Mouse (Mus musculus) forebrain, embryonic 11.5 days (tissue): Measurements from ENCODE around the gene Slc39a10. TPM values are rescaled to one million over a fixed set of nuclear protein-coding genes. Genes with fewer than 3 reads are reported as not detected.

Experiments used
- ATAC-seq: fragments of 200-750 bp; cut with Nextera tagmentation; replicated peaks from 2 replicates; pipeline ENCODE4 v1.8.0; 2017; ENCODE audit warnings: moderate TSS enrichment; ENCODE audit not compliant: low FRiP score
- DNase-seq: peaks from one replicate; pipeline ENCODE4 v3.0.0-alpha.2; 2017; ENCODE audit warnings: low spot score
- H3K27ac ChIP-seq: fragments of 300-500 bp; sonication (generic); 2 replicates; pipeline ENCODE4 v1.5.1; 2014; ENCODE audit warnings: low read depth, low read length
- H3K27me3 ChIP-seq: fragments of 300-500 bp; sonication (generic); 2 replicates; pipeline ENCODE4 v1.6.1; 2014; ENCODE audit warnings: mild to moderate bottlenecking, low read length, mixed read lengths; ENCODE audit not compliant: control insufficient read depth, insufficient read depth
- H3K36me3 ChIP-seq: fragments of 300-500 bp; sonication (generic); 2 replicates; pipeline ENCODE4 v1.6.1; 2014; ENCODE audit warnings: mild to moderate bottlenecking, low read length, moderate library complexity, mixed read lengths; ENCODE audit not compliant: control insufficient read depth, insufficient read depth
- H3K4me1 ChIP-seq: fragments of 300-500 bp; sonication (generic); replicated peaks from 2 replicates; pipeline ENCODE4 v1.6.1; 2014; ENCODE audit warnings: low read length, mixed read lengths; ENCODE audit not compliant: control insufficient read depth, insufficient read depth
- H3K4me2 ChIP-seq: fragments of 300-500 bp; sonication (generic); 2 replicates; pipeline ENCODE4 v1.6.1; 2014; ENCODE audit warnings: low read depth, mild to moderate bottlenecking, low read length, moderate library complexity, mixed read lengths; ENCODE audit not compliant: severe bottlenecking
- H3K4me3 ChIP-seq: fragments of 300-500 bp; sonication (generic); 2 replicates; pipeline ENCODE4 v1.5.1; 2014; ENCODE audit warnings: low read depth, low read length
- H3K9ac ChIP-seq: fragments of 300-500 bp; sonication (generic); 2 replicates; pipeline ENCODE4 v1.6.1; 2014; ENCODE audit warnings: low read length
- H3K9me3 ChIP-seq: fragments of 300-500 bp; sonication (generic); 2 replicates; pipeline ENCODE4 v1.6.1; 2016; ENCODE audit warnings: low read length, mixed read lengths; ENCODE audit not compliant: control insufficient read depth
- WGBS: fragments of 180-500 bp; shearing (Covaris S2); extraction: QIAGEN DNeasy Blood & Tissue Kit; methylation state at CpG from one replicate; pipeline ENCODE4 v1.1.7; 2014; 5-methylcytosine and 5-hydroxymethylcytosine counted together
- polyA plus RNA-seq: library from polyadenylated mRNA; unstranded; fragments of >200 nt; fragmentation: Nextera tagmentation; extraction: Ambion mirVana; gene quantifications from 2 replicates; pipeline ENCODE4 v1.2.1, GENCODE M21; 2014

Gene Slc39a10
- polyA plus RNA-seq, 1 experiment from 2014 or later = 78.4 TPM

DNA sequence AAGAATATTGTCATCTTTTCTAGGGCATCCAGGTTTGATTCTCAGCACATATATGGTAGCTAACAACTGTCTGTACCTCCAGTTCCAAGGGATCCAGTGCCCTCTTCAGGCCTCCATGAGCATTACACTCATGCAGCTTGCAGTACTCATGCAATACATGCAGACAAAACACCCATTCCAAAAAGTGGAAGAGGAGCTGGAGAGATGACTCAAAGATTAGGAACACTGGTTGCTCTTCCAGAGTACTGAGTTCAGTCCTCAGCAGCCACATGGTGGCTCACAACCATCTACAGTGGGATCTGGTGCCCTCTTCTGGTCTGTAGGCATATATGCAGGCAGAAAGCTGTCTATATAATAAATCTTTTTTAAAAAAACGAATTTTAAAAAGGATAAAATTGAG is 21.7 kb upstream of the Slc39a10 start:
- Histone ChIP-seq H3K27me3 (no peaks in the 10 kb centered on the region), H3K9ac (no peak overlapping the region), H3K9me3 (peaks cover 3% of the 10 kb centered on the region; the same call in 1 of the 2 replicates), H3K4me2 (no peak overlapping the region), H3K4me3 (no peak overlapping the region), H3K36me3 (no peaks in the 10 kb centered on the region), H3K4me1 (no peaks in the 10 kb centered on the region), H3K27ac (no peak overlapping the region)
- ATAC-seq = no peak
- WGBS = 44% methylated on average over 1 of the region's 1 CpGs
- no peak for DNase-seq

DNA sequence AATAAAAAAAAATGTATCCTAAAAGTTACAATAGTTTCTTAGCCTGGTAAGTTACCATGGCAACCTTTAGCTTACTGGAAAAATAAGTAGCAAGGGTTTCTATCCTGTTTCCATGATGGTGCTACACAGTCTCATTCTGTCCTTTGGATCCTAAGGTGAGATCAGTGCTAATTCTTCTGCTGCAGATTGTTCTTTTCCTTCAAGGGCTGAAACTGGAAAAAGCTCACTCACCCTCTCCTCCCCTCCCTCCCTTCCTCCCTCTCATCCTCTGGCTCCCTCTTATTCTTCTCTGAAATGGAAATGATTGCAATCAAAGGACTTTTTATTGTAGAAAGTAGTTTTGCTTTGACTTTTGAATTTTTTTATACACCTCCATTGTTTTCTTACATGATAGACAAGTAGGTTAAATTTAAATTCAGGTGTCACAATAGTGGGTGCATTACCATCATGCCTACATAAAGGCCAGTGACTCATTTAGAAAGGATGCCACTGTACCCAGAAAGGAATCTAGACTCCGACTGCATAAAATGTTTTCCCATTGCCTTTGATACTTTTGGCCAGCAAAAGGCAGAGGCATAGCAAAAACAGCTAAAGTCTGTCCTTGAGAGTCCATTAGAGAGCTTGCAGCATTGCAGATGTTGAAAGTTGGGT is 20.0 kb upstream of the Slc39a10 start:
- H3K27ac ChIP-seq = no peak overlapping the region
- no peak for ATAC-seq
- no peaks in the 10 kb centered on the region for H3K36me3 ChIP-seq
- H3K9me3 ChIP-seq = peaks cover 3% of the 10 kb centered on the region; the same call in 1 of the 2 replicates
- no peak overlapping the region for H3K4me2 ChIP-seq
- H3K4me1 ChIP-seq = no peaks in the 10 kb centered on the region
- H3K4me3 ChIP-seq = no peak overlapping the region
- no peaks in the 10 kb centered on the region for H3K27me3 ChIP-seq
- H3K9ac ChIP-seq = no peak overlapping the region
- no peak for DNase-seq
- WGBS = 95% methylated on average over 1 of the region's 1 CpGs

DNA sequence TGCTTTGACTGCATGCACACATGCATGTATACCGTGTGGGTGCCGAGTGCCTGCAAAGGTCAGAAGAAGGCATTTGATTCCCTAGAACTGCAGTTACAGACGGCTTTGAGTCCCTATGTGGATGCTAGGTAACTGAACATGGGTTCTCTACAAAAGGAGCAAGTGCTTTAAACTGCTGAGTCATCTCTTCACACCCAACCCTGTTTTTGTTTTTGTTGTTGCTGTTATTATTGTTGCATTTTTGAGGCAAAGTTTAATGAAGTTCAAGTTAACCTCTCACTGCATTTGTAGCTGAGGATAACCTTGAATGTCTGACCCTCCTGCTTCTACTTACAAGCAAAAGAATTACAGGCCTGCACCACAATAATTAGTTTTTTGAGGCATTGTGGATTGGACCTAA is 17.5 kb upstream of the Slc39a10 start:
- Histone ChIP-seq H3K4me1 (no peaks in the 10 kb centered on the region), H3K27me3 (no peaks in the 10 kb centered on the region), H3K9me3 (peaks cover 3% of the 10 kb centered on the region; the same call in 1 of the 2 replicates), H3K4me3 (no peak overlapping the region), H3K36me3 (no peaks in the 10 kb centered on the region), H3K9ac (no peak overlapping the region), H3K27ac (no peak overlapping the region), H3K4me2 (no peak overlapping the region)
- ATAC-seq (no peak), DNase-seq (no peak)
- 90% methylated on average over 3 of the region's 3 CpGs for WGBS

DNA sequence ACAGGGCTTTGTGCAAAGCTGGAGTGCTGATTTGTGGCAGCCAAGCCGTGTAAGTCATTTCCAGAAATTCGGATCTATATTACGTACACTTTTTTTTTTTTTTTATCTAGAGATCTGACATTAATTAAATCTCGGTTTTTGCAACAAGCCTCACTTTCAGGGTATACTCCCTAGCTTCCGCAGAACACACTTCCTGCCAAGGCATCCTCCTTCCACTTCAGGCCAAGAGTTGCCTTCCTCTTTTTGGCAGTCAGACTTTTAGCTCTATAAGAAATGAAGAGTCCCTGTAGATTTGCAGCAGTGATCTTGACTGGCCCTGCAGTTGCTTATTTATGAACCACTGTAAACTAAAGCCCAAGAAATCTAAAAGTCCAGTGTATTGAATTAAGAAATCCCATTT is 13.1 kb upstream of the Slc39a10 start:
- Histone ChIP-seq H3K9me3 (no peaks in the 10 kb centered on the region), H3K27ac (no peak overlapping the region), H3K9ac (no peak overlapping the region), H3K27me3 (no peaks in the 10 kb centered on the region), H3K36me3 (no peaks in the 10 kb centered on the region), H3K4me2 (no peak overlapping the region), H3K4me3 (no peak overlapping the region), H3K4me1 (no peaks in the 10 kb centered on the region)
- no peak for ATAC-seq
- no peak for DNase-seq
- WGBS = 90% methylated on average over 5 of the region's 5 CpGs

DNA sequence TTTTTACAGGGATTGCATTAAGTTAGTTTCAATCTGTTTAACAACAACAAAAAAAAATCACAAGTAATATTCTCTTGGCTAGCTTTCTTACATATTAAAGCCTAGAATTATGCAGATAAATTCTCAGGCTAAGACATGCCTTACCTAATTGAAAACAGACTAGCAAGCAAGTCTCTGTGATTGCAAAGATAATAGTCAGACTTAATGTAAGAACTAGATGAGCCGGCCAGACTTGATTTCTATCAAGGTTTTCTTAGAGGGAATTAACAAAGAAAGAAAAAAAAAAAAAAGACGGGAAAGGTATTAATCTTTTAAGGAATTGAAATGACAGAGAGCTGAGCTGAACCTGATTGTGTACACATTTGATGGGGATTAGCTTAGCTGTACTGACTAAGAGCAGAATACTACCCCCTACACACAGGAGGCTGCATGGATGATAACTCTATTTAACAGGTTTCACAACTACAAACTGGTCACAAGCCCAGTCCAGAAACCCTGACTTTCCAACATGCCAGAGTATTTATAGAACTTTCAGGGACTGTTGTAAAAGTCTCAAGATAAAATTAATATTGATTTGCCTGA is 9.5 kb upstream of the Slc39a10 start:
- Histone ChIP-seq H3K9me3 (no peaks in the 10 kb centered on the region), H3K4me1 (no peaks in the 10 kb centered on the region), H3K9ac (no peak overlapping the region), H3K27me3 (no peaks in the 10 kb centered on the region), H3K27ac (no peak overlapping the region), H3K4me3 (no peak overlapping the region), H3K4me2 (no peak overlapping the region), H3K36me3 (no peaks in the 10 kb centered on the region)
- WGBS = 55% methylated on average over 2 of the region's 2 CpGs
- ATAC-seq (no peak), DNase-seq (no peak)

DNA sequence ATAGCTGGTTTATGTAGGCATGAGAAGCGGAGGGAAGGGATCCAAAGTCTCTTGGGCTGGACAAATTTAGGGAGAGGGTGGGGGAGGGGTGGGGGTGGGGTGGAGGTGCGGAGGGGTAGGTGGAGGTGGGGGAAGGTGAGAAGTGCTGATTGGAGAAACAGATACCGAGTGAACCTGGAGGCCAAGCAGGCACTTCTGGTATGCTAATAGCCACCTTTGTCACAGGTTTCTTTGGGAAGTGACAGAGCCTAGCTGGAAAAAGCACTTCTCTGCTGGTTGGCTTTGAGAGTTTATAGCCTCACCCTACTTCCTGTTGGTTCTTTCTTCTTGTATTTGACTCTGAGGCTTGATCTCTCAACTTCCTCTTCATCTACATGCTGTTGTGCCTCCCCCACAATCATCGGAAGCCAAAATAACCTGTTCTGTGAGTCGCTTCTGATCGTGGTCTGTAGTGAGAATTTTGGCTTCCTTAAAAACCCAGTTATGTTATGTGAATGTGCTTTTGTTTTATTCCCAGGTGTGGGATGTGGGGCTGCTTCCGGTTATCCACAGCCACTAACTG is 1.7 kb upstream of the Slc39a10 start:
- H3K9me3 ChIP-seq = no peaks in the 10 kb centered on the region
- H3K27me3 ChIP-seq = no peaks in the 10 kb centered on the region
- no peak overlapping the region for H3K4me2 ChIP-seq
- H3K4me1 ChIP-seq = no peaks in the 10 kb centered on the region
- no peak overlapping the region for H3K27ac ChIP-seq
- H3K4me3 ChIP-seq = no peak overlapping the region
- no peak for DNase-seq
- no peak overlapping the region for H3K9ac ChIP-seq
- no peak for ATAC-seq
- 35% methylated on average over 7 of the region's 7 CpGs for WGBS
- no peaks in the 10 kb centered on the region for H3K36me3 ChIP-seq

DNA sequence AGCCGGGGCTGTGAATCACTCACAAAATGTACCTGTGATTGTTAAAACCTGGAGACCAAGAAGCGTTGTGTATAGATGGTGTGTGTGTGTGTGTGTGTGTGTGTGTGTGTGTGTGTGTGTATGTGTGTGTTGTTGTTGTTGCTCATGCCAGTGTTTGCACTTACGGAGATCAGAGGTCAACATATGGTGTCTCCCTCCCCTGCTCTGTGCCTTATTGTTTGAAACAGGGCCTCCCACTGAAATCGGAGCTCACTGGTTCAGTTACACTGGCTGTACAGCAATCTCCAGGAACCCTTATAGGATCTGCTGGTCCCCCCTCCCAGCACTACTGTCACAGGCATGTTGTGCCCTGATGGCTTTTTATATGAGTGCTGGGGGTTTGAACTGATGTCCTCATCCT is 3.9 kb downstream of the Slc39a10 start:
- Histone ChIP-seq H3K4me2 (no peak overlapping the region), H3K4me1 (no peaks in the 10 kb centered on the region), H3K27me3 (no peaks in the 10 kb centered on the region), H3K9me3 (no peaks in the 10 kb centered on the region), H3K27ac (no peak overlapping the region), H3K36me3 (no peaks in the 10 kb centered on the region), H3K9ac (no peak overlapping the region), H3K4me3 (no peak overlapping the region)
- DNase-seq = no peak
- WGBS = 58% methylated on average over 4 of the region's 4 CpGs
- no peak for ATAC-seq

DNA sequence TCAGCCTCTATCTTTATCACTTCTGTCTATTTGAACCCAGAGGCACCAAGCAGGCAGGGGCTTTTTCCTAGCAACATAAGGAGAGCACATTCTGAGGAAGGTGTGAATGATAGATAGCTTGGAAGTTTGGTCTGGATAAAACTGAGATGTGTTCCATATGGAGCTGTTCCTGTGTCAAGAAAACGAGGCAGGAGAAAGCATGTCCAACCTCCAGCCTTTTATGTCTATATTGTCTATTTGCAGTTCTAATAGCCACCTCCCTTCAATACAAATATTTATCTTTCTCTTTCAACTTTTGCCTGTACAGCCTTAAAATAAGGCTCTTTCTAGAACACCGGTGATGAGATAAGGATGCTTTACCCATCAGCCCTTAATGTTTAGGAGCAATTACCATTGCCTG is 4.3 kb downstream of the Slc39a10 start:
- Histone ChIP-seq H3K4me1 (no peaks in the 10 kb centered on the region), H3K4me2 (no peak overlapping the region), H3K9me3 (no peaks in the 10 kb centered on the region), H3K36me3 (no peaks in the 10 kb centered on the region), H3K4me3 (no peak overlapping the region), H3K9ac (no peak overlapping the region), H3K27me3 (no peaks in the 10 kb centered on the region), H3K27ac (no peak overlapping the region)
- WGBS = 47% methylated on average over 2 of the region's 2 CpGs
- ATAC-seq = no peak
- DNase-seq = no peak

DNA sequence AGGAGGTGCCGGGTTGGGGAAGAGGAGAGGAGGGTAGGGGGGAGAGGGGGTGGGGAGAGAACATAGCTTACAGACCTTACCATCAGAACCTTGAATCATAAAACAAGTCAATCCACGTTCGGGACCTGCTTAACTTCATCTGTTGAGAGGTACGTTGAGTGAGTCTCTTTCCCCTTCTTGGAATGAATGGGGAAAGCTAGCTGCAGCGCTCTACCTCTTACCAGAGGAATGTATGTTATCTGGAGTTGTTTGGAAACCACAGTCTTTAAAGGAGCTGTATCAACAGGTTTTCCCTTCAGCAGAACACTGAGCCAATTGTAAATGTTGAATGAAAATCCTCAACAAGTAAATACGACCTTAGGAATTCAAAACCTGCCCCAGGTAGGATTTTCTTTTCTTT is 4.7 kb downstream of the Slc39a10 start:
- Histone ChIP-seq H3K4me3 (no peak overlapping the region), H3K27ac (no peak overlapping the region), H3K4me1 (no peaks in the 10 kb centered on the region), H3K27me3 (no peaks in the 10 kb centered on the region), H3K4me2 (no peak overlapping the region), H3K9ac (no peak overlapping the region), H3K9me3 (no peaks in the 10 kb centered on the region), H3K36me3 (no peaks in the 10 kb centered on the region)
- DNase-seq (no peak), ATAC-seq (no peak)
- WGBS = 11% methylated on average over 6 of the region's 6 CpGs
